In genomic region chr13:116311871-116312720, GRCm38 (mm10) we compare ENCODE assay signal across 12 mouse cellular contexts. TPM values are rescaled to one million over a fixed set of nuclear protein-coding genes. Genes with fewer than 3 reads are reported as not detected.
DNase-seq lines count a peak whose midpoint lies in the region; ATAC-seq and TF ChIP-seq lines count a peak whose summit lies in the region.
"Had no signal": no experiment of that assay in that cellular context is flagged by ENCODE, and none has a peak within 500 bp of the region (broad histone marks: within the 10 kb centered on the region; RNA-seq: fewer than 3 reads in every experiment).

No protein-coding gene starts in this region.

- H3K4me1 ChIP-seq in heart, embryonic 10.5 days, result peaks cover 14% of the 10 kb centered on the region
- H3K4me1 ChIP-seq in midbrain, embryonic 13.5 days (replicated peaks), result peaks cover 10% of the 10 kb centered on the region
- peaks cover 8% of the 10 kb centered on the region for H3K4me1 ChIP-seq in midbrain, embryonic 16.5 days (ENCODE audit: control insufficient read depth, insufficient read depth, low read length)
- peaks cover 20% of the 10 kb centered on the region for H3K4me1 ChIP-seq in forebrain, embryonic 15.5 days
- H3K4me1 ChIP-seq in stomach, postnatal 0 days (replicated peaks; ENCODE audit: control insufficient read depth, insufficient read depth), result no peaks in the 10 kb centered on the region

- TF ChIP-seq CTCF in stomach, postnatal 0 days (IDR thresholded peaks at IDR 0.05; ENCODE audit: low read depth), result peak; percentile 65

- H3K9ac ChIP-seq in midbrain, embryonic 13.5 days (replicated peaks), result no peak overlapping the region
- H3K9ac ChIP-seq in midbrain, embryonic 16.5 days (ENCODE audit: low read depth, low read length), result no peak overlapping the region
- no peak overlapping the region for H3K9ac ChIP-seq in forebrain, embryonic 15.5 days (replicated peaks)
- H3K9ac ChIP-seq in stomach, postnatal 0 days (ENCODE audit: low read length), result no peak overlapping the region
- H3K9ac ChIP-seq: hindbrain, embryonic 15.5 days had no signal

- ATAC-seq in midbrain, embryonic 13.5 days, result no peak
- no peak for ATAC-seq in midbrain, embryonic 16.5 days
- no peak for ATAC-seq in forebrain, embryonic 15.5 days (replicated peaks)
- no peak for ATAC-seq in stomach, postnatal 0 days (ENCODE audit: low FRiP score, low TSS enrichment)

- intact Hi-C loops in heart, postnatal 14 days (cut with DNase I), result loop anchor here (5.0 kb wide), 1 partner anchor 400 kb away; no protein-coding TSS in a partner anchor
- intact Hi-C loops in left cerebral cortex, postnatal 25 days (cut with DNase I), result no loop called here

- TF ChIP-seq EP300 in stomach, postnatal 0 days (optimal IDR thresholded peaks at IDR 0.05), result no peak

- H3K4me3 ChIP-seq in heart, embryonic 10.5 days, result peak overlapping the region; percentile 75
- 0 out of 2 replicates have a peak overlapping the region, but pooled peaks have one; percentile 54 for H3K4me3 ChIP-seq in midbrain, embryonic 13.5 days (replicated peaks)
- no peak overlapping the region for H3K4me3 ChIP-seq in midbrain, embryonic 16.5 days (ENCODE audit: low read depth, low read length)
- H3K4me3 ChIP-seq in forebrain, embryonic 15.5 days, result no peak overlapping the region
- H3K4me3 ChIP-seq in stomach, postnatal 0 days (ENCODE audit: low read depth, low read length), result peak overlapping the region; percentile 79
- H3K4me3 ChIP-seq: hindbrain, embryonic 15.5 days had no signal

- peak overlapping the region; percentile 9; the same call in 1 of the 2 replicates for H3K4me2 ChIP-seq in midbrain, embryonic 13.5 days (replicated peaks)
- H3K4me2 ChIP-seq in midbrain, embryonic 16.5 days (ENCODE audit: low read length), result no peak overlapping the region
- H3K4me2 ChIP-seq in forebrain, embryonic 15.5 days (replicated peaks), result peak overlapping the region; percentile 17
- H3K4me2 ChIP-seq in stomach, postnatal 0 days (replicated peaks; ENCODE audit: low read depth), result peak overlapping the region; percentile 82
- H3K4me2 ChIP-seq: hindbrain, embryonic 15.5 days had no signal

- peaks cover 71% of the 10 kb centered on the region for H3K27me3 ChIP-seq in heart, embryonic 10.5 days (ENCODE audit: insufficient read depth, poor library complexity, severe bottlenecking)
- peaks cover 79% of the 10 kb centered on the region for H3K27me3 ChIP-seq in midbrain, embryonic 13.5 days
- peaks cover 38% of the 10 kb centered on the region for H3K27me3 ChIP-seq in midbrain, embryonic 16.5 days (ENCODE audit: control insufficient read depth, insufficient read depth, low read depth, low read length)
- peaks cover 58% of the 10 kb centered on the region for H3K27me3 ChIP-seq in forebrain, embryonic 15.5 days
- peaks cover 4% of the 10 kb centered on the region; the same call in 1 of the 2 replicates for H3K27me3 ChIP-seq in stomach, postnatal 0 days (ENCODE audit: control insufficient read depth, insufficient read depth, low read length)

- WGBS in heart, embryonic 10.5 days, result 12% methylated on average over 13 of the region's 13 CpGs
- WGBS in midbrain, embryonic 13.5 days, result 2% methylated on average over 13 of the region's 13 CpGs
- 2% methylated on average over 13 of the region's 13 CpGs for WGBS in midbrain, embryonic 16.5 days
- WGBS in forebrain, embryonic 15.5 days, result 3% methylated on average over 13 of the region's 13 CpGs
- 29% methylated on average over 13 of the region's 13 CpGs for WGBS in stomach, postnatal 0 days

- H3K36me3 ChIP-seq in heart, embryonic 10.5 days, result no peaks in the 10 kb centered on the region
- H3K36me3 ChIP-seq in midbrain, embryonic 13.5 days, result no peaks in the 10 kb centered on the region
- no peaks in the 10 kb centered on the region for H3K36me3 ChIP-seq in midbrain, embryonic 16.5 days (ENCODE audit: control insufficient read depth, insufficient read depth, low read length)
- no peaks in the 10 kb centered on the region for H3K36me3 ChIP-seq in forebrain, embryonic 15.5 days
- H3K36me3 ChIP-seq in stomach, postnatal 0 days (ENCODE audit: control insufficient read depth, insufficient read depth, low read length), result no peaks in the 10 kb centered on the region
- H3K36me3 ChIP-seq: hindbrain, embryonic 15.5 days had no signal

- H3K27ac ChIP-seq in heart, embryonic 10.5 days, result no peak overlapping the region
- H3K27ac ChIP-seq in midbrain, embryonic 13.5 days, result no peak overlapping the region
- H3K27ac ChIP-seq in midbrain, embryonic 16.5 days (ENCODE audit: low read length), result no peak overlapping the region
- no peak overlapping the region for H3K27ac ChIP-seq in forebrain, embryonic 15.5 days (replicated peaks)
- H3K27ac ChIP-seq in stomach, postnatal 0 days (replicated peaks), result peak overlapping the region; percentile 56; the same call in 1 of the 2 replicates
- H3K27ac ChIP-seq: hindbrain, embryonic 15.5 days had no signal

- DNase-seq in heart, embryonic 10.5 days (ENCODE audit: low spot score), result no peak
- no peak for DNase-seq in heart, postnatal 14 days
- no peak for DNase-seq in stomach, postnatal 0 days (ENCODE audit: low spot score)
- DNase-seq in left cerebral cortex, postnatal 25 days (ENCODE audit: low spot score in 2 of 2), result no peak
- DNase-seq in layer of hippocampus, postnatal 25 days (ENCODE audit: extremely low spot score in 1 of 2, low spot score in 1 of 2), result no peak
- DNase-seq: adrenal gland, postnatal 10 days; cerebellum, adult 9-10 months; lung, postnatal 10 days had no signal

- H3K9me3 ChIP-seq in heart, embryonic 10.5 days, result no peaks in the 10 kb centered on the region
- no peaks in the 10 kb centered on the region for H3K9me3 ChIP-seq in midbrain, embryonic 13.5 days
- no peaks in the 10 kb centered on the region; the same call in 1 of the 2 replicates for H3K9me3 ChIP-seq in midbrain, embryonic 16.5 days (replicated peaks; ENCODE audit: control insufficient read depth, low read length, poor library complexity, severe bottlenecking)
- H3K9me3 ChIP-seq in forebrain, embryonic 15.5 days, result no peaks in the 10 kb centered on the region
- no peaks in the 10 kb centered on the region for H3K9me3 ChIP-seq in stomach, postnatal 0 days (ENCODE audit: control insufficient read depth, low read length)
- H3K9me3 ChIP-seq: hindbrain, embryonic 15.5 days had no signal

RNA-seq across cellular contexts. Expression of gene Isl1, which starts 2.6 kb away (rescaled TPM):
- polyA plus RNA-seq in heart, embryonic 10.5 days (2016; fragmentation: Nextera tagmentation; extraction: Ambion mirVana), result 7.0 and 27.2 TPM in 2 replicates
- under 1 TPM; 0.22 to 0.38 TPM for total RNA-seq in heart, postnatal 14 days (2021)
- 52.9 and 54.3 TPM in 2 replicates for polyA plus RNA-seq in midbrain, embryonic 13.5 days (2015; fragmentation: Nextera tagmentation; extraction: Ambion mirVana)
- polyA plus RNA-seq in midbrain, embryonic 16.5 days (2015; fragmentation: Nextera tagmentation; extraction: Ambion mirVana), result 25.5 and 47.6 TPM in 2 replicates
- polyA plus RNA-seq in forebrain, embryonic 15.5 days (2015; fragmentation: Nextera tagmentation; extraction: Ambion mirVana), result 58.1 and 65.4 TPM in 2 replicates
- polyA plus RNA-seq in stomach, postnatal 0 days (2015; fragmentation: Nextera tagmentation; extraction: Ambion mirVana), result 18.0 and 19.0 TPM in 2 replicates
- 1 to 10 TPM in 1 of 2 experiments, under 1 TPM in 1; 0.46 to 2.7 TPM for total RNA-seq in left cerebral cortex, postnatal 25 days (2021)
- not detected for total RNA-seq in layer of hippocampus, postnatal 25 days (2021)

Comparison
In these comparisons a context has a peak if more than half of its experiments do, and no peak if none do; other contexts are left out.
1. H3K4me3 ChIP-seq: peak in heart, embryonic 10.5 days (single experiment), midbrain, embryonic 13.5 days (single experiment) and stomach, postnatal 0 days (single experiment); none in midbrain, embryonic 16.5 days (single experiment) and forebrain, embryonic 15.5 days (single experiment).